Mouse (Mus musculus) embryonic fibroblast, embryonic 13.5 days (primary cell): Measurements from ENCODE around the gene Omp. TPM values are rescaled to one million over a fixed set of nuclear protein-coding genes. Genes with fewer than 3 reads are reported as not detected.

ENCODE experiments used
- H3K27ac ChIP-seq: 2 replicates; pipeline ENCODE4 v1.5.1; 2012; ENCODE audit warnings: low read length, control low read depth, inconsistent platforms; ENCODE audit not compliant: insufficient read depth
- H3K4me1 ChIP-seq: 2 replicates; pipeline ENCODE4 v1.6.1; 2011; ENCODE audit warnings: low read length; ENCODE audit not compliant: control insufficient read depth, insufficient read depth
- H3K4me3 ChIP-seq: 2 replicates; pipeline ENCODE4 v1.5.1; 2011; ENCODE audit warnings: mild to moderate bottlenecking, control low read depth, low read length; ENCODE audit not compliant: insufficient read depth
- CTCF ChIP-seq: IDR thresholded peaks from 2 replicates; pipeline ENCODE4 v1.5.1; 2011; ENCODE audit warnings: mild to moderate bottlenecking, control low read depth, low read length, moderate library complexity, borderline replicate concordance; ENCODE audit not compliant: insufficient read depth
- POLR2A ChIP-seq: IDR thresholded peaks from 2 replicates; pipeline ENCODE4 v1.6.1; 2011; ENCODE audit warnings: low read depth, mild to moderate bottlenecking, control low read depth, low read length, moderate library complexity
- polyA plus RNA-seq: library from polyadenylated mRNA; stranded (reverse); fragments of >200 nt; gene quantifications from 2 replicates; pipeline ENCODE4 v1.2.4, GENCODE M21; 2011; ENCODE audit warnings: low read depth; ENCODE audit not compliant: missing spikeins, insufficient read length

The Omp gene
- polyA plus RNA-seq, 1 experiment: 0.40 TPM

GRCm38 (mm10) chr7:98185326-98185725 is 40.0 kb upstream of the Omp start:
- H3K4me1 ChIP-seq: peaks cover 5% of the 10 kb centered on the region
- no peak overlapping the region for H3K27ac ChIP-seq
- TF ChIP-seq CTCF (no peak), POLR2A (no peak)
- H3K4me3 ChIP-seq: no peak overlapping the region

DNA sequence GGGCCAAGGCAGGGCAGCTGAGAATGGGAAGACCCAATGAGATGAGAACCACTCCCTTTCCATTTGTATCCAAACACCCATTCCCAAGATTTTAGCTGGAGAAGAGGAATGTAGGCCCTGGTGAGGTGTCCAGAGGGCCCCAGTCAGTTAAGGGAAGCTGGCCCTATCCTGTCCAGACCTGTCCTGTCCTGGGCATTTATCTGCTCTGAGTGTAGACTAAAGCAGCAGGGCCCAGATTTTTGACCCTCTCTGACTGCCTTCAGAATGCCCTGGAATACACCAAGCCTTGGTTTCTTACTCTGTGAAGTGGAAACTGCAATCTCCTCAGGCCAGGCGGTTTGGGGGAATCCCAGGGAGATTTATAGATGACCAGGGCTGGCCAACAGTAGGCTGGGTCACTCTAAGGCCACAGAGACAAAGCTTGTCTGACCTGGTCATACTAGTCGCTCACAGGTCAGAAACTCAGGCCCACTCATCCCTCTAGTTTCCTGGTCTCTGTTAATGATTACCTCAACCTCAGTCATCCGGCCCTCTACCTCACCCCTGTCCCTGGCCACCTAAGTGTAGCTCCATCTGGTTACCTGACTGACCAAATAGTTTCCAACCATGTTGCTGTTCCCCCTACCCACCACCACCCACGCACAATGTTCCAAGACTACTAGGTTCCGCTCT is 33.4 kb upstream of the Omp start:
- H3K4me1 ChIP-seq: no peaks in the 10 kb centered on the region
- peak overlapping the region; percentile 38 for H3K4me3 ChIP-seq
- no peak for TF ChIP-seq CTCF
- TF ChIP-seq POLR2A: no peak; the same call in 1 of the 2 replicates
- peak overlapping the region; percentile 48 for H3K27ac ChIP-seq

- Histone ChIP-seq H3K4me3 (peak within 1 kb of the TSS; percentile 59), H3K27ac (peak within 1 kb of the TSS; percentile 48)
- peak; percentile 71; the same call in 1 of the 2 replicates for TF ChIP-seq CTCF
- peak; percentile 81 for TF ChIP-seq POLR2A
These were observed 32.7 kb upstream of the Omp start, which contains the start of gene Capn5 for GRCm38 (mm10) chr7:98177929-98178559. Gene Capn5 (minus strand): TSS chr7:98178274.

DNA sequence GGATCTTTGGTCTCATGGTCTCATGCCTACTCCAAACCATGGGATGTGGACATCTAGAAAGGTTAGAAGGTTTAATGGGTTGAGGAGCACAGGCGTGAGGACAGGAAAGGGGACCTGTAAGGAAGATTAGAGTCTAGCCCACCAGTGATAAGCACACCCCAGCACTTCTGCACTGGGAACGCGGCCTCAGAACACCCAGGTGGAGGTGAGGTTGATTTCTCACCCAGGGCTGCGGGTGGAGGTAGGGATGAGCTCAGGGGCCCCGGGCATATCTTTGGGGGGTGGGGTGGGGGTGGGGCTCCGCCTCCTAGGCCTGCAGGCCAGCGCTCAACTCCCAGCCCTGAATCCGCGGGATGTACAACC is 32.2 kb upstream of the Omp start:
- TF ChIP-seq CTCF (no peak), POLR2A (no peak)
- H3K27ac ChIP-seq: no peak overlapping the region

More at GRCm38 (mm10) chr7:98177929-98178559, 32.7 kb upstream of the Omp start, which contains the start of gene Capn5:
- no peaks in the 10 kb centered on the region for H3K4me1 ChIP-seq

GRCm38 (mm10) chr7:98177071-98177485 is 31.8 kb upstream of the Omp start:
- Histone ChIP-seq H3K27ac (no peak overlapping the region), H3K4me3 (no peak overlapping the region), H3K4me1 (no peaks in the 10 kb centered on the region)
- TF ChIP-seq POLR2A (no peak), CTCF (no peak)

More for the DNA sequence above, 32.2 kb upstream of the Omp start:
- H3K4me3 ChIP-seq: peak overlapping the region; percentile 59
- no peaks in the 10 kb centered on the region for H3K4me1 ChIP-seq

- Histone ChIP-seq H3K4me3 (no peak overlapping the region), H3K27ac (no peak overlapping the region)
- no peak for TF ChIP-seq CTCF
- no peak for TF ChIP-seq POLR2A
These were observed 31.2 kb upstream of the Omp start for GRCm38 (mm10) chr7:98176322-98177070.

DNA sequence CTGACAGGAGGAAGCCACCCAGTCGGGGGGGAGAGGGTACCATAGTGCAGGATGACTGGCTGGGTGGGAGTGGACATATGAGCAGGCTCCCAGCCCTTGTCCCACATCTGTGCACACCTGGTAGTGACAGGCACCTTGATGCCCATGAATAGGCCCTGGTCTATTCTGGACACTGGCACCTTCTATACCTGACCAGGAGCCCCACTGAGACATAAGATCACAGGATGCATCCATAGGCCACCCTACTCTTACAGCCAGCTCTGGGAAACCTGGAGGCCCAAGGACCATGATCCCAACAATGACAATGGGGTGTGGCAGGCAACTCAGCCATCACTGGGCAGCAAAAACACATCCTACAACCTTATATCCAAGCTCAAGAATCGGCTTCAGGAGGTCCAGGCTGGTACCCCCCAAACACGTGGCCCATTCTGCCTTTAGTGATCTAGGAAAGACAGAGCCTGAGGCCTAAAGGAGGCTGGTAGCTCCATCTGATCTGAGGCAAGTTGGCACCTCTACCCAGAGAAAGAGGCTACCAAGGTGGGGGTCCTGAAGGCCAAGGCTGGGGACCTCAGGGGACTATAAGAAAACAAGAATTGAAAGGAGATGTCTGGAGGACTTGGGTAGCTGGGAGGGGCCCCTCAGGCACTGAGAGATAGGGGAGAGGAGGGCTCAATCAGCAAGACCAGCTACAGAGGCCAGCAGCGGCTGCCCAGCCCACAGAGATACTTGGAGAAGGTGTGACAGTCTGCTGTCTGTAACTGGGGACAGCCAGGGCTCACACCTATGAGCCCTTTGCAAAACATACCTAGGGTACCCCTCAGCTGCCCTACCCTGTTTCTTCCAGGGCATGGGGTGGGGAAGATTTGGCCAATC is 29.8 kb upstream of the Omp start:
- Histone ChIP-seq H3K27ac (no peak overlapping the region), H3K4me1 (no peaks in the 10 kb centered on the region), H3K4me3 (no peak overlapping the region)
- TF ChIP-seq CTCF (no peak), POLR2A (no peak)

More at GRCm38 (mm10) chr7:98176322-98177070, 31.2 kb upstream of the Omp start:
- no peaks in the 10 kb centered on the region for H3K4me1 ChIP-seq

DNA sequence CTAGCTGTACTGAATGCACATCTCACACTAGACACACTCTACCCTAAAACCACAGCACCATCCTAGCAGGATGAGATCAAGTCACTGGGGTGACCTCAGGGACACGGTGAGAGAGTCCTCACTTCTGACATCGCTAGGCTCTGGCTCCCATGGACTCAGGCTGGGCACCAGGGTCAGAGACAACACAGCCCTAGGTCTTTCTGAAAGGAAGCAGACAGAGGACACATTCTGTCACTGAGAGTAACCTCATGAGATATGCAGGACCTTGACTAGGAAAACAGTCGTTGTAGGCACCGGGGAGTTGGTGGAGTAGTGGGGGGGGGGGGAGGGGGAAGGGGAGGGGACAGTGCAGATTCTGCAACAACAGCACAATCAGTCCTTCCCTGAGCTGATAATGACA is 28.1 kb upstream of the Omp start:
- Histone ChIP-seq H3K4me3 (no peak overlapping the region), H3K27ac (no peak overlapping the region), H3K4me1 (no peaks in the 10 kb centered on the region)
- TF ChIP-seq POLR2A (no peak), CTCF (no peak)

- TF ChIP-seq CTCF: no peak
- TF ChIP-seq POLR2A: no peak
- Histone ChIP-seq H3K4me1 (no peaks in the 10 kb centered on the region), H3K27ac (no peak overlapping the region), H3K4me3 (no peak overlapping the region)
These were observed 27.4 kb upstream of the Omp start for GRCm38 (mm10) chr7:98172661-98173060.
